Mouse (Mus musculus) heart, postnatal 0 days (tissue): Measurements from ENCODE around the gene Mrps18a. TPM values are rescaled to one million over a fixed set of nuclear protein-coding genes. Genes with fewer than 3 reads are reported as not detected.

ENCODE experiments used
- ATAC-seq: fragments of 200-750 bp; cut with Nextera tagmentation; 2 replicates; pipeline ENCODE4 v1.8.0; 2017; ENCODE audit warnings: low read depth, moderate number of reproducible peaks, moderate library complexity; ENCODE audit not compliant: insufficient read depth
- DNase-seq: peaks from one replicate; pipeline ENCODE4 v3.0.0-alpha.2; 2016; ENCODE audit warnings: low spot score
- H3K27ac ChIP-seq: fragments of 300-500 bp; sonication (generic); 2 replicates; pipeline ENCODE4 v1.5.1; 2014; ENCODE audit warnings: low read depth, mild to moderate bottlenecking
- H3K27me3 ChIP-seq: fragments of 300-500 bp; sonication (generic); 2 replicates; pipeline ENCODE4 v1.6.1; 2014; ENCODE audit warnings: low read length, mixed read lengths; ENCODE audit not compliant: control insufficient read depth, insufficient read depth
- H3K36me3 ChIP-seq: fragments of 300-500 bp; sonication (generic); replicated peaks from 2 replicates; pipeline ENCODE4 v1.6.1; 2014; ENCODE audit warnings: low read length, mixed read lengths; ENCODE audit not compliant: control insufficient read depth, insufficient read depth
- H3K4me1 ChIP-seq: fragments of 300-500 bp; sonication (generic); 2 replicates; pipeline ENCODE4 v1.6.1; 2014; ENCODE audit warnings: antibody characterized with exemption; ENCODE audit not compliant: control insufficient read depth, insufficient read depth
- H3K4me2 ChIP-seq: fragments of 300-500 bp; sonication (generic); 2 replicates; pipeline ENCODE4 v1.6.1; 2014; ENCODE audit warnings: low read depth, mild to moderate bottlenecking, low read length, moderate library complexity
- H3K4me3 ChIP-seq: fragments of 300-500 bp; sonication (generic); 2 replicates; pipeline ENCODE4 v1.5.1; 2014; ENCODE audit warnings: low read depth, low read length
- H3K9ac ChIP-seq: fragments of 300-500 bp; sonication (generic); replicated peaks from 2 replicates; pipeline ENCODE4 v1.6.1; 2014; ENCODE audit warnings: low read depth, low read length, mixed read lengths
- H3K9me3 ChIP-seq: fragments of 300-500 bp; sonication (generic); replicated peaks from 2 replicates; pipeline ENCODE4 v1.6.1; 2016; ENCODE audit warnings: low read length; ENCODE audit not compliant: control insufficient read depth
- CTCF ChIP-seq: IDR thresholded peaks from 2 replicates; pipeline ENCODE4 v1.5.1; 2016; ENCODE audit warnings: antibody characterized with exemption, control low read depth, low read depth
- EP300 ChIP-seq: IDR thresholded peaks from 2 replicates; pipeline ENCODE4 v1.6.1; 2016; ENCODE audit warnings: antibody characterized with exemption, low read depth
- WGBS: fragments of 180-500 bp; shearing (Covaris S2); extraction: QIAGEN DNeasy Blood & Tissue Kit; methylation state at CpG from one replicate; pipeline ENCODE4 v1.1.7; 2014; 5-methylcytosine and 5-hydroxymethylcytosine counted together
- polyA plus RNA-seq: library from polyadenylated mRNA; unstranded; fragments of >200 nt; fragmentation: Nextera tagmentation; extraction: Ambion mirVana; gene quantifications from 2 replicates; pipeline ENCODE4 v1.2.1, GENCODE M21; 2015
- total RNA-seq: library from RNA; depleted of rRNA; stranded (reverse); fragments of >200 nt; gene quantifications from 2 replicates; pipeline ENCODE4 v1.2.3, GENCODE M21; 2014; ENCODE audit warnings: low replicate concordance

Gene Mrps18a
- total and polyA plus RNA-seq, 2 experiments from 2014 or later = 76.6 to 174 TPM

GRCm38 (mm10) chr17:46102608-46103159 is 8.1 kb upstream of the Mrps18a start:
- no peak for DNase-seq
- Histone ChIP-seq H3K9me3 (no peaks in the 10 kb centered on the region), H3K4me3 (no peak overlapping the region), H3K9ac (no peak overlapping the region), H3K4me2 (no peak overlapping the region), H3K27me3 (no peaks in the 10 kb centered on the region), H3K27ac (no peak overlapping the region), H3K4me1 (0 out of 2 replicates have a peak, but pooled peaks cover 5% of the 10 kb centered on the region), H3K36me3 (no peaks in the 10 kb centered on the region)
- no peak for ATAC-seq
- WGBS = 72% methylated on average over 8 of the region's 8 CpGs
- TF ChIP-seq CTCF = no peak
- no peak for TF ChIP-seq EP300

- H3K27ac ChIP-seq = no peak overlapping the region; the same call in 1 of the 2 replicates
- ATAC-seq = peak; percentile 75
- no peak overlapping the region for H3K9ac ChIP-seq
- no peaks in the 10 kb centered on the region for H3K36me3 ChIP-seq
- no peaks in the 10 kb centered on the region for H3K4me1 ChIP-seq
- peaks cover 3% of the 10 kb centered on the region; the same call in 1 of the 2 replicates for H3K27me3 ChIP-seq
- TF ChIP-seq CTCF (no peak), EP300 (no peak)
- 0 out of 2 replicates have a peak overlapping the region, but pooled peaks have one; percentile 10 for H3K4me2 ChIP-seq
- WGBS = 23% methylated on average over 12 of the region's 12 CpGs
- no peak overlapping the region for H3K4me3 ChIP-seq
- no peaks in the 10 kb centered on the region for H3K9me3 ChIP-seq
- DNase-seq = peak; percentile 34
Measured at GRCm38 (mm10) chr17:46104487-46104886, 6.3 kb upstream of the Mrps18a start.

DNA sequence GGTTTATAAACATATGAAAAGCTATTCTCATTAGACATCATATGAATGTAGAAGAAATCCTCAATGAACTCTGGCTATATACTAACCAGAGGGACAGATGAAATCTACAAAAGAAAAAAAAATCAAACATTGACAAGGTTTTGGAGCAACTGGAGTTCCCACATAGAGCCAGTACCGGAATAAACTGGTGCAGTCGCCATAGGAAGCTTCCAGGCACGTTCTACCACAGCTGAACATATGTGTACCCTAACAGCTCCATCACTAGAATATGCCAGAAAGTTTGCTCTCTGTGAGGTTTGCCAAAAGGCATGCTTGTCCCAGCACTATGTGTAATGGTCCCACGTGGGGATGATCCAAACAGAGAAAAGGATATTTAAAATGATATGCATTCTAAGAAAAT is 2.5 kb upstream of the Mrps18a start:
- no peak overlapping the region for H3K9ac ChIP-seq
- 0 out of 2 replicates have a peak, but pooled peaks cover 4% of the 10 kb centered on the region for H3K36me3 ChIP-seq
- DNase-seq = no peak
- TF ChIP-seq EP300 = no peak
- TF ChIP-seq CTCF = no peak
- H3K27me3 ChIP-seq = peaks cover 9% of the 10 kb centered on the region
- no peak overlapping the region for H3K4me2 ChIP-seq
- no peaks in the 10 kb centered on the region for H3K9me3 ChIP-seq
- no peak overlapping the region for H3K4me3 ChIP-seq
- peaks cover 8% of the 10 kb centered on the region for H3K4me1 ChIP-seq
- 67% methylated on average over 4 of the region's 4 CpGs for WGBS
- no peak for ATAC-seq
- no peak overlapping the region for H3K27ac ChIP-seq

DNA sequence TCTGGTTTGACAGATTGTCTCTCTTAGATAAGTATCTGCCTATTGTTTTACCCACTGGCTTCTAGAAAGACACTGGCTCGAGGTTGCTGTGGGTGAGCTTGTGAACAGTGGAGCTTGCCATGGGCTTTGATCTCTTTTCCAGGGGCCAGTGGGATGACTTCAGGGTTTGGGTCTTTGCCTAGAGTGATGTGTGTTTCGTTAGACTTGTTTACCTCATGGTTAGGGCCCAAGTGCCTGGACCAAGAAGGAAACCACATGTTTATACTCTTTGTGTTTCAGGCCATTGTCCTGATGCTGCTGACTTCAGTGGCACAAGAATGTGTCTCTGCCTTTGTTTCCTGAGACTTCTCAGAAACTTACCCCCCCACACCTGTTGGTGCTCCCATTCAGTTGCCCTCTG is 4.7 kb downstream of the Mrps18a start:
- Histone ChIP-seq H3K4me2 (no peak overlapping the region), H3K4me3 (no peak overlapping the region), H3K36me3 (peaks cover 32% of the 10 kb centered on the region), H3K9ac (no peak overlapping the region), H3K9me3 (no peaks in the 10 kb centered on the region), H3K27me3 (no peaks in the 10 kb centered on the region), H3K4me1 (peaks cover 8% of the 10 kb centered on the region), H3K27ac (no peak overlapping the region)
- DNase-seq (no peak), ATAC-seq (no peak)
- 38% methylated on average over 2 of the region's 2 CpGs for WGBS
- TF ChIP-seq EP300 = no peak
- no peak for TF ChIP-seq CTCF

GRCm38 (mm10) chr17:46116138-46116537 is 5.4 kb downstream of the Mrps18a start:
- H3K4me1 ChIP-seq = peaks cover 8% of the 10 kb centered on the region
- ATAC-seq (no peak), DNase-seq (no peak)
- H3K4me2 ChIP-seq = no peak overlapping the region
- H3K9me3 ChIP-seq = no peaks in the 10 kb centered on the region
- no peak overlapping the region for H3K27ac ChIP-seq
- no peak overlapping the region for H3K4me3 ChIP-seq
- no peaks in the 10 kb centered on the region for H3K27me3 ChIP-seq
- TF ChIP-seq EP300 (no peak), CTCF (no peak)
- H3K9ac ChIP-seq = no peak overlapping the region
- H3K36me3 ChIP-seq = peaks cover 33% of the 10 kb centered on the region
- WGBS = 85% methylated on average over 11 of the region's 11 CpGs

DNA sequence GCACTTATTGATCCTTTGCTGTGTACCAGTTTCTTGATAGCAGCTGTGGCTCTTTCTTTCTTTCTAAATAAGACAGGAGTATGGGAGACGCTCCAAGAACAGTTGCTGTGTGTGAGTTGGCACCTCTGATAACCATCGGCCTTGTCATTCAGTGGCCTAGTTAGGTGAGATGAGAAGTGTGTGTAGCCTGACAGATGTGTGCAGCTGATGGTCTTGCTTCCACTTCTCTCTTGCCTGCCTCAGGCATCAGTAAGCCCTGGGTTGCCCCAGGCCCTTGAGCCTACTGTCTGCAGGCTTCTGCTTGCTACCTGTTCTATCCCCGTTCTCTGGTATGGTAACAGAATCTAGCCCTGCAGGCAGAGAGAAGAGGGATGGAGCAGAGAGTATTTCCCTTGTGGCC is 6.1 kb downstream of the Mrps18a start:
- Histone ChIP-seq H3K4me1 (peaks cover under 1% of the 10 kb centered on the region; the same call in 1 of the 2 replicates), H3K27me3 (no peaks in the 10 kb centered on the region), H3K9ac (no peak overlapping the region), H3K36me3 (peaks cover 33% of the 10 kb centered on the region), H3K9me3 (no peaks in the 10 kb centered on the region), H3K27ac (no peak overlapping the region), H3K4me3 (no peak overlapping the region), H3K4me2 (no peak overlapping the region)
- no peak for ATAC-seq
- WGBS = 85% methylated on average over 3 of the region's 3 CpGs
- no peak for TF ChIP-seq EP300
- no peak for TF ChIP-seq CTCF
- DNase-seq = no peak
